Mouse (Mus musculus): ENCODE data around the gene Hbb-bs. TPM values are rescaled to one million over a fixed set of nuclear protein-coding genes. Genes with fewer than 3 reads are reported as not detected.
"Not testable (repeated sequence)": the region's sequence is repeated elsewhere in the genome, so short reads cannot be mapped to it uniquely, and the experiment has no call there.

The Hbb-bs gene
- 880 and 4,613 TPM in 2 replicates for polyA plus RNA-seq (2012; ENCODE audit: insufficient read depth, insufficient read length, missing spikeins)

DNA sequence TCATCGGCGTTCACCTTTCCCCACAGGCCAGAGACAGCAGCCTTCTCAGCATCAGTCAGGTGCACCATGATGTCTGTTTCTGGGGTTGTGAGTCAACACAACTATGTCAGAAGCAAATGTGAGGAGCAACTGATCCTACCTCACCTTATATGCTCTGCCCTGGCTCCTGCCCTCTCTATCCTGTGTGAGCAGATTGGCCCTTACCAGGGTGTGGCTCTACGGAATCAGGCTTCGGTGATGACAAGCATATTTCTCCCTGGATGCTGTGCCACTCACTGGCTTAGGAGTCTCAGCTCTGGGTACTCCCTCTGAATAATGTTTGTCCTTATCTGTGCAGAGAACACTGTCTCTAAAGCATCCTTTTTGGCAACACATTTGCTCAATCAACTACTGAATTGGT, at the start of gene Hbb-bs:
Hbb-bs (minus strand) TSS at position 289 of the 400 bp plus-strand sequence.
- H3K4me1 ChIP-seq (ENCODE audit: control insufficient read depth, insufficient read depth, insufficient read length, low read length), result no peaks in the 10 kb centered on the region
- H3K4me3 ChIP-seq (ENCODE audit: insufficient read depth, low read depth, low read length), result no peak within 1 kb of the TSS
- H3K27ac ChIP-seq (replicated peaks; ENCODE audit: low read depth, low read length), result no peak within 1 kb of the TSS

DNA sequence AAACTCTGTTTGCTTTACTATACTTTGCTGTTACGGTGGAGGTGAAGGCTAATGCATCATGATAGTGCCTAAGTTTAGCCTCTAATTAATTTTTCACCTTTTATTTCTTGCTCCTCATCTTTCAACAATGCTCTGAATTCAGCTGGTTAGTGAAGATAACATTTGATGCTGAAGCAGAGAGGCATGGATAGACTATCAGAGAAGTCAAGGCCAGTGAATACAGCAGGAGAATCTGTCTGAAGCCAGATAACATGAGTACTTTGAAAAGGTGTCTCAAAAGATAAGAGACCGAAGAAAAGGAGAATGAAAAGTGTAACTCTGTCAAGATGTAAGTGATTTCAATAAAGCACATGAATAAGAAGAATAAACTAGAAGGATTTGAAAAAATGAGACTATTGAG, 49.2 kb upstream of the Hbb-bs start:
- Histone ChIP-seq H3K4me1 (ENCODE audit: control insufficient read depth, insufficient read depth, insufficient read length, low read length) (no peaks in the 10 kb centered on the region), H3K27ac (replicated peaks; ENCODE audit: low read depth, low read length) (no peak overlapping the region), H3K4me3 (ENCODE audit: insufficient read depth, low read depth, low read length) (no peak overlapping the region)

DNA sequence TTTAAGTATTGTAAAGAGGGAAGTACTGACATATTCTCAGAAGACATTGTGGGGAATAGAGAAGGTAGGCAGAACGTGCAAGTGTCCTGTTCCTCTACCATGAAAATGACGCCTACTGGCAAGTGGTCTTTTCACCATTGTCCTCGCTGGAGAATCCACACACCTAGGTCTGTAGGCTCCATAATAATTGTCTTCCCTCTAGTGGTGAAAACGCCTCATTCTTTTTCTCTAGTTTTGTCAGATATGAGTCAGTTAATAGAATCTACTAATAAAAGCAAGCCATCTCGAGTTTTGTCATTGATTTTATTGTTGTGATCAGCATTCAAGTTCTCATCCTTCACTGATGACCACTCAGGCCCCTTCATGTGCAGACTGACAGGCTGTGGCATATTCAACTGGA, 46.6 kb upstream of the Hbb-bs start:
- H3K27ac ChIP-seq (replicated peaks; ENCODE audit: low read depth, low read length), result no peak overlapping the region
- no peaks in the 10 kb centered on the region for H3K4me1 ChIP-seq (ENCODE audit: control insufficient read depth, insufficient read depth, insufficient read length, low read length)
- H3K4me3 ChIP-seq (ENCODE audit: insufficient read depth, low read depth, low read length), result no peak overlapping the region

DNA sequence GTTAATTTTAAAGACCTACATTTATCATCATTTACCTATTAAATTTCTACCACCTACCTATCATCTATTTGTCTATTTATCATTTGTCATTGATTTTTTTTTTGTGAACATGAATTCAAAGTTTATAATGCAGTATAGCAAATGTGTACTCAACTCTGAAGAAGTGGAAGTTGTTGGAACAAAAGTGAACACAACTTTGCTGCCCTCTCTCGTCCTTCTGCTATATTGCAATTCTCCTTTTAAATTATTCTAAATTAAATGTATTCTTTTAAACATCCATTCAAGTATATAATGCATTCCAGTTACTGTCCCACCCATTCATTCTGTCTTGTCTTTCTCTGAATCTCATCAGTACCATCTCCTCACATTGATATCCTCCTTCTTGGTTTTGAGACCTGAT, 45.2 kb upstream of the Hbb-bs start:
- Histone ChIP-seq H3K4me1 (ENCODE audit: control insufficient read depth, insufficient read depth, insufficient read length, low read length) (no peaks in the 10 kb centered on the region), H3K4me3 (ENCODE audit: insufficient read depth, low read depth, low read length) (no peak overlapping the region), H3K27ac (replicated peaks; ENCODE audit: low read depth, low read length) (no peak overlapping the region)

DNA sequence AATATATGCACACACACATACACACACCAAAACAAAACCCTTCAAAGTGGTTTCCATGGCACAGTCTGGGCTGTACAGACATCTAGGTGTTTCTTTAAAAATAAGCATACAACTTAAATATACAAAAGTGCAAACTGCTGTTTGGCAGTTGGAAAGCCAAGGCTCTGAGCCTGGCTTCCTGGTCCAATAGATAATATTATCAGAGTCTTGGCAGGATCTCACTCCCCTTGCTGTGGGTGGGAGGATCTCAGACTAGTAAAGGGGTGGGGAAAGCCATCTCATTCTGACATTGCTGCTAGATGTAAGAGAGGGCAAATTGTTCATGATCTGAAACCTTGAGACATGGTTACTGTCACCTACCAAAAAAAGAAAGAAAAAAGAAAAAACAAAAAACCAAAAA, 42.8 kb upstream of the Hbb-bs start:
- no peaks in the 10 kb centered on the region for H3K4me1 ChIP-seq (ENCODE audit: control insufficient read depth, insufficient read depth, insufficient read length, low read length)
- no peak overlapping the region for H3K4me3 ChIP-seq (ENCODE audit: insufficient read depth, low read depth, low read length)
- no peak overlapping the region for H3K27ac ChIP-seq (replicated peaks; ENCODE audit: low read depth, low read length)

DNA sequence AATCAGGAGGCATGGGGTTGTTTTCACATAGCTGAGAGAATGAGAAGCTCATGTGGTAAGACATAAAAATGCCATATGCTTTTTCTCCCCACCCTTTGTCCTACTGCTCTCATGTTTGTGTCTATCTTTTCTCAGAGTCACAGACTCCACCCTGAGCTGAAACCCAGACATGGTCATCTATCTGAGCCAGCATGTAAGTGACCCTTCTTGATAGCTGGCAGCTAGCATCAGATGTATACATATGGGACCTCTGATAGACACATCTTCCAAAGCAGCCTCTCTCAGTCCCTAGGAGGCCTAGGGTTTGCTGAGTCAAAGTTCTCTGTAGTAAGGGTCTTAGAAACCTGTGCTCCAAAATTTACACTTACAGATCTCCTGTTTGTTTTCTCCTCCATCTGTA, 37.8 kb upstream of the Hbb-bs start:
- Histone ChIP-seq H3K4me1 (ENCODE audit: control insufficient read depth, insufficient read depth, insufficient read length, low read length) (no peaks in the 10 kb centered on the region), H3K4me3 (ENCODE audit: insufficient read depth, low read depth, low read length) (no peak overlapping the region), H3K27ac (replicated peaks; ENCODE audit: low read depth, low read length) (no peak overlapping the region)

DNA sequence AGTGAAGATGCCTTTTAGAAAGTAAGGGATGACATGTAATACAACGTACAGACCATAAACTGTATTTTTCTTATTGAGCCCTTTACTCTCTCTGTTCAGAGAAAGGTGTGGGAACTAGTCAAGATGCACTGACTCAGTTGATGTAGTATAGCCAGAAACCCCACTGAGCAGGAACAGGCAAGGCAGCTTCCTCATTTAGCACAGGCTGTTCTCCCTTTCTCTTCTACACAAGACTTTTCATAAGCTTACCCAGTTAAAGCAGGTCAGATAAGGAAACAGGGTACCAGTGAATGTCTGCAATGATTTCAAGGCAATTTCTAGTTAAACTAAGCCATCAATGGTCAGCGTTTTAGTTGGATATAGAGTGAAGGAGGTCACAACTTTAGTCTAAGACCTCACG, 33.6 kb upstream of the Hbb-bs start:
- H3K4me3 ChIP-seq (ENCODE audit: insufficient read depth, low read depth, low read length), result no peak overlapping the region
- H3K27ac ChIP-seq (replicated peaks; ENCODE audit: low read depth, low read length), result no peak overlapping the region
- no peaks in the 10 kb centered on the region for H3K4me1 ChIP-seq (ENCODE audit: control insufficient read depth, insufficient read depth, insufficient read length, low read length)

DNA sequence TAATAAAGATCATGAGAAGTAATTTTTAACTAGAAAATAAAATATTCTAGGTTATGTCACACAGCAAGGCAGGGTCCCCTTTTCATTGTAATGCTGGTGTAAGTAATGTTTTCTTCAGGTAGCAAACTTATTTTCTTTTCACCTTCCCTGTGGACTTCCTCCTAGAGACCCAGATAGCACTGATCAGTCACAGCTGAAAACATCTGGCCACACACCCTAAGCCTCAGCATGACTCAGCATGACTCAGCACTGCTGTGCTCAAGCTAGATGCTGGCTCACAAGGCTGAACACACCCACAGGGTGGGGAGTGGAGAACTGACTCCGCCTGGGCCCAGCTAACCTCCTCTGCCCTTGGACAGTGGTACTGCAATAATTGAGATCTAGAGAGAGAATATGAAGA, 33.0 kb upstream of the Hbb-bs start:
- no peak overlapping the region for H3K4me3 ChIP-seq (ENCODE audit: insufficient read depth, low read depth, low read length)
- no peaks in the 10 kb centered on the region for H3K4me1 ChIP-seq (ENCODE audit: control insufficient read depth, insufficient read depth, insufficient read length, low read length)
- no peak overlapping the region for H3K27ac ChIP-seq (replicated peaks; ENCODE audit: low read depth, low read length)

DNA sequence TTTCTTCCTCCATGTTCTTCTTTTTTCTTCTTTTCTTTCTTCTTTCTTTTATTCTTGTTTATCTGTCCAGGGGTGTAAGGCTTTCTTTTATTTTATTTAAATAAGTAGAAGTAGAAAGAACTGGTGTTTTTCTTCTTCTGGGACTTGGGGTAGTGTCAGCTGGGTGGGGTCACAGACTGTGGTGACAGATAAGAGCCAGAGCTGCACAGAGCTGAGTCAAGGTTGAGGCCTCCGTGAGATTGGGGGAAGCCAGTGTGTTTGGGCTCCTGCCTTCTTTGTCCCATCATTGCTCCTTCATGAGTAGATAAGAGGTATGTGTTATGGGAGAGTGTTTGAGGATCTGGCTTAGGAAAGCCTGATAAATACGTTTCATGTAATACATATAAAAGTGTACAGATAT, 31.2 kb upstream of the Hbb-bs start:
- Histone ChIP-seq H3K4me1 (ENCODE audit: control insufficient read depth, insufficient read depth, insufficient read length, low read length) (no peaks in the 10 kb centered on the region), H3K27ac (replicated peaks; ENCODE audit: low read depth, low read length) (no peak overlapping the region)

DNA sequence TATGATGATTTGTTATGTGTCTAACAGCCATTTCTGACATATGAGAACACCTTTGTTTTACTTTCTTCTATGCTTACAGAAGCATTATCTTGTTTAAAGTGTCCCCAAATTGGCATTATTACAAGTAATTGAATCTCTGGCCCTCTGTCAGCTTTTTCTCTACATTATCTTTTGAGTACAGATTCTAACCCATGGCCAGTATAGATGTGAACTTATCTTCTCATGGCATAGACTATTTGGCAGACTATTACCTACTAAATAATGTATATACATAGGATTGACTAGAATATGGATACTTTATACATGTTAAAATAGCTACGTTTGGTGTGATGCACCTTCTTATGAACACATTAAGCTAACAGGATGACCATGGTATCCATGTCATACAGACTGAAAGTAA, 26.8 kb upstream of the Hbb-bs start:
- H3K27ac ChIP-seq (replicated peaks; ENCODE audit: low read depth, low read length), result no peak overlapping the region
- no peaks in the 10 kb centered on the region for H3K4me1 ChIP-seq (ENCODE audit: control insufficient read depth, insufficient read depth, insufficient read length, low read length)
- no peak overlapping the region for H3K4me3 ChIP-seq (ENCODE audit: insufficient read depth, low read depth, low read length)

More for the DNA sequence above, 31.2 kb upstream of the Hbb-bs start:
- no peak overlapping the region for H3K4me3 ChIP-seq (ENCODE audit: insufficient read depth, low read depth, low read length)

DNA sequence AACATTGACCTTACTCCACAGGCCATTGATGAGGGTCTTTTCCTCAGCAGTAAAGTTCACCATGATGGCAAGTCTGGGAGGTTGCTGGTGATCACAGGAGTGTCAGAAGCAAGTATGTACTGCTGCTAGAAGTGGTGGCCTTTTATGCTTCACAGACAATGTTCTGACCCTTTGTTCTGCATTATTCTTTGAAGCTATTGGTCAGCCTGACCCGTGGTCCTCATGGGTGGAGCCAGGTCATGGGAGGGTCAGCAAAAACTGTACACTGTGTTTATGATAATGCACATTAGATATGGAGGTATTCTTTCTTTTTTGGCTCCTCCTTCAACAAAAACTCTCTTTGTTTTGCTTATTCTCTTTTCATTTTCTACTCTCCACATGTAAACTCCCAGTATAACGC, 25.2 kb upstream of the Hbb-bs start, which contains the start of gene Hbb-y:
Hbb-y (minus strand) TSS at position 127 of the 400 bp plus-strand sequence.
- no peak within 1 kb of the TSS for H3K4me3 ChIP-seq (ENCODE audit: insufficient read depth, low read depth, low read length)
- no peaks in the 10 kb centered on the region for H3K4me1 ChIP-seq (ENCODE audit: control insufficient read depth, insufficient read depth, insufficient read length, low read length)
- no peak within 1 kb of the TSS for H3K27ac ChIP-seq (replicated peaks; ENCODE audit: low read depth, low read length)

DNA sequence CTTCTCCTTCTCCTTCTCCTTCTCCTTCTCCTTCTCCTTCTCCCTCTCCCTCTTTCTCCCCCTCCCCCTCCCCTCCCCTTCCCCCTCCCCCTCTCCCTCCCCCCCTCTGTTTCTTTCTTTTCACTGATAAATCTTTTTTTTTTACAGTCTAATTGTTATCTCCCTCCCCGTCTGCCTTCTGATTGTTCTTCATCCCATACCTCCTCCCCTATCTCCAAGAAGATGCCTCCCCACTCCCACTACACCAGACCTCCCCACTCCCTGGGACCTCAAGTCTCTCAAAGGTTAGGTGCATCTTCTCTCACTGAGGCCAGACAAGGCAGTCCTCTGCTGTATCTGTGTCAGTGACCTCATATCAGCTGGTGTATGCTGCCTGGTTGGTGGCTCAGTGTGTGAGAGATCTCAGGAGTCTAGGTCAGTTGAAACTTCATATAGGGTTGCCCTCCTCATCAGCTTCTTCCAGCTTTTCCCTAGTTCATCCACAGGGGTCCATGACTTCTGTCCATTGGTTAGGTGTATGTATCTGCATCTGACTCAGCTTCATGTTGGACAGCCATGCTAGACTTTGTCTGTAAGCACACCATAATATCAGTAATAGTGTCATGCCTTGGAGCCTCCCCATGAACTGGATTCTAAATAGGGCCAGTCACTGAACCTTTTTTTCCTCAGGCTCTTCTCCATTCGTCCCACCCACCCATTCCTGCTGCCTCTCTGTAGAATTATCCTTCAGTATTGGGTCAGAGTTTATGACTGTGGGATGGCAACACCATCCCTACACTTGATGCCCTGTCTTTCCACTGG, 16.8 kb upstream of the Hbb-bs start:
- Histone ChIP-seq H3K4me1 (ENCODE audit: control insufficient read depth, insufficient read depth, insufficient read length, low read length) (no peaks in the 10 kb centered on the region), H3K27ac (replicated peaks; ENCODE audit: low read depth, low read length) (no peak overlapping the region), H3K4me3 (ENCODE audit: insufficient read depth, low read depth, low read length) (no peak overlapping the region)

DNA sequence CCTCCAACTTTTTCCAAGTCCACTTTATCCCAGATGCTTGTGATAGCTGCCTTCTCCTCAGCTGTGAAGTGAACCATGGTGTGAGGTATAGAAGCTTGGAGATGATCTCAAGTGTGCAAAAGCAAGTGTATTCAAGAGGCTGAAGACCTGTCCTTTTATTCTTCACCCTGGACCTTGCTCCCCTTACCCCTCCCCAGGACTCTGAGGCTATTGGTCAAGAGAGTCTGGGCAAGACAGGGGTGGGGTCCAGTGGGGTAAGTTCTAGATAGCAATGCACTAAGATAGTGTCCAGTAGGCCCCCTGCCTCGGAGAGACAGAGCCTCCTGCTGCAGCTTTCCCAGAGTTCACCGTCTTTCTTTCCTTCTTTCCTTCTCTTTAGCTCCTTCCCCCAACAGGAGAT, 15.1 kb upstream of the Hbb-bs start, which contains the start of gene Hbb-bh1:
Hbb-bh1 (minus strand) TSS at position 131 of the 400 bp plus-strand sequence.
- no peak within 1 kb of the TSS for H3K4me3 ChIP-seq (ENCODE audit: insufficient read depth, low read depth, low read length)
- H3K4me1 ChIP-seq (ENCODE audit: control insufficient read depth, insufficient read depth, insufficient read length, low read length), result no peaks in the 10 kb centered on the region
- no peak within 1 kb of the TSS for H3K27ac ChIP-seq (replicated peaks; ENCODE audit: low read depth, low read length)

DNA sequence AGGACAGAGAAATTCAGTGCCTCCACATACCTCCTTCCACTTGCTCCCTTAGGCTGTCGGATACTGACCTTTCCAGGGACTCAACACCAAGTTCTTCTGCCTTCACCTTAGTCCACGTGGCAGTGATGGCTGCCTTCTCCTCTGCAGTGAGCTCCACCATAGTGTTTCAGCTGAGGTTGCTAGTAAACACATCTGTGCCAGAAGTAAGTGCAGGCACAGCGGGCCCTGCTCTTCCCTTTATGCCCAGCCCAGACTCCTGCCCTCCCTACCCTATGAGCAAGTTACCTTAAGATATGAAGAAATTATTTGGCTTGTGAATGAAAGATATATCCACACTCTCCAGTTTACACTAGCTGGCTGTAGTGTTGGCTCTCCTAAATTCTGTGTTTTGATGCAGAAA, 12.4 kb upstream of the Hbb-bs start, which contains the start of gene Hbb-bh2:
Hbb-bh2 (minus strand) TSS at position 253 of the 400 bp plus-strand sequence.
- Histone ChIP-seq H3K4me1 (ENCODE audit: control insufficient read depth, insufficient read depth, insufficient read length, low read length) (no peaks in the 10 kb centered on the region), H3K27ac (replicated peaks; ENCODE audit: low read depth, low read length) (no peak within 1 kb of the TSS), H3K4me3 (ENCODE audit: insufficient read depth, low read depth, low read length) (no peak within 1 kb of the TSS)

DNA sequence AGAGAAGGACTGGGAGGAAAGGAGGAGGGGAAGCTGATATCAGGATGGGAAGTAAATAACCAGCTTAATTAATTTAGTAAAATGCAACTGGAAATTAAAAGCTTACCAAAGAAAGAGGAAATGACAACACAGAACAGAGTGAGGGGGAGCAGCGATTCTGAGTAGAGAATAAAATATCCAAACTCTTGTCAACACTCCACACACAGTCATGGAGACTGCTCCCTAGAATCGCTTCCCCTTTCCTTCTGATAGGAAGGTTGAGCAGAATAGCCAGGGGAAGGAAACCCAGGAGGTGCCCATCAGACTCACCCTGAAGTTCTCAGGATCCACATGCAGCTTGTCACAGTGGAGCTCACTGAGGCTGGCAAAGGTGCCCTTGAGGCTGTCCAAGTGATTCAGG, 757 bp downstream of the Hbb-bs start:
- H3K4me1 ChIP-seq (ENCODE audit: control insufficient read depth, insufficient read depth, insufficient read length, low read length); H3K4me3 ChIP-seq (ENCODE audit: insufficient read depth, low read depth, low read length); H3K27ac ChIP-seq (replicated peaks; ENCODE audit: low read depth, low read length): not testable (repeated sequence)

DNA sequence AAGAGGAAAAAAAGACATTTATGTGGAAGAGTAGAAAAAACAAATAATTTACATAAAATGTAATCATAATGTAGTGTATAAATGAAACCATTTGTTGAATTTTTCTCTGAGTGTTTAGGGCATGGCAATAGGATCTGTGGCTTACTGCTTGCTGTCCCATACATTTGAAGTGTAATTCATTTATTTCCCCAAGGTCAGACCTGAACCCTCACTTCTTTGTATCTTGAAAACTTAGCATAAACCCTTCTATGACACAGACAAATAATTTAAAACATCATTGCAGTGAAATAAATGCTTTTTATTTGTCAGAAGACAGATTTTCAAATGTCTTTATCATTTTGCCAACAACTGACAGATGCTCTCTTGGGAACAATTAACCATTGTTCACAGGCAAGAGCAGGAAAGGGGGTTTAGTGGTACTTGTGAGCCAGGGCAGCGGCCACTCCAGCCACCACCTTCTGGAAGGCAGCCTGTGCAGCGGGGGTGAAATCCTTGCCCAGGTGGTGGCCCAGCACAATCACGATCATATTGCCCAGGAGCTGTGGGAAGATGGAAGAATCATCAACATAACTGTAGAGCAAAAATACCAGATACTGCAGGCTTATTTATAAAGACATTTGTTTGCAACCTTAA, 1.5 kb downstream of the Hbb-bs start:
- H3K4me1 ChIP-seq (ENCODE audit: control insufficient read depth, insufficient read depth, insufficient read length, low read length), result no peaks in the 10 kb centered on the region

More for the DNA sequence above, 1.5 kb downstream of the Hbb-bs start:
- H3K27ac ChIP-seq (replicated peaks; ENCODE audit: low read depth, low read length), result no peak overlapping the region
- H3K4me3 ChIP-seq (ENCODE audit: insufficient read depth, low read depth, low read length), result no peak overlapping the region

Data from brown adipose tissue, adult 24 weeks (tissue).